Mouse (Mus musculus) liver, embryonic 13.5 days (tissue): ENCODE results near the gene Ric8a. TPM values are rescaled to one million over a fixed set of nuclear protein-coding genes. Genes with fewer than 3 reads are reported as not detected.

Experiments used
- ATAC-seq: fragments of 200-750 bp; cut with Nextera tagmentation; 2 replicates; pipeline ENCODE4 v1.8.0; 2017; ENCODE audit warnings: low read depth, mild to moderate bottlenecking, moderate number of reproducible peaks, moderate library complexity
- DNase-seq: peaks from one replicate; pipeline ENCODE4 v3.0.0; 2022
- H3K27ac ChIP-seq: fragments of 300-500 bp; sonication (generic); 2 replicates; pipeline ENCODE4 v1.5.1; 2015; ENCODE audit warnings: moderate library complexity, mild to moderate bottlenecking, inconsistent platforms
- H3K27me3 ChIP-seq: fragments of 300-500 bp; sonication (generic); 2 replicates; pipeline ENCODE4 v1.6.1; 2015; ENCODE audit warnings: mild to moderate bottlenecking, inconsistent platforms
- H3K36me3 ChIP-seq: fragments of 300-500 bp; sonication (generic); 2 replicates; pipeline ENCODE4 v1.6.1; 2015; ENCODE audit warnings: mild to moderate bottlenecking, inconsistent platforms
- H3K4me1 ChIP-seq: fragments of 300-500 bp; sonication (generic); replicated peaks from 2 replicates; pipeline ENCODE4 v1.6.1; 2015; ENCODE audit warnings: inconsistent platforms
- H3K4me2 ChIP-seq: fragments of 300-500 bp; sonication (generic); 2 replicates; pipeline ENCODE4 v1.6.1; 2015; ENCODE audit warnings: inconsistent platforms, mild to moderate bottlenecking, moderate library complexity
- H3K4me3 ChIP-seq: fragments of 300-500 bp; sonication (generic); replicated peaks from 2 replicates; pipeline ENCODE4 v1.5.1; 2015; ENCODE audit warnings: mild to moderate bottlenecking, inconsistent platforms
- H3K9ac ChIP-seq: fragments of 300-500 bp; sonication (generic); 2 replicates; pipeline ENCODE4 v1.6.1; 2015; ENCODE audit warnings: mild to moderate bottlenecking, inconsistent platforms
- H3K9me3 ChIP-seq: fragments of 300-500 bp; sonication (generic); replicated peaks from 2 replicates; pipeline ENCODE4 v1.6.1; 2016; ENCODE audit warnings: inconsistent platforms
- WGBS: fragments of 180-500 bp; shearing (Covaris S2); methylation state at CpG from one replicate; pipeline ENCODE4 v1.1.7; 2015; ENCODE audit not compliant: insufficient replicate concordance; 5-methylcytosine and 5-hydroxymethylcytosine counted together
- polyA plus RNA-seq: library from polyadenylated mRNA; unstranded; fragments of >200 nt; fragmentation: Nextera tagmentation; extraction: Ambion mirVana; gene quantifications from 2 replicates; pipeline ENCODE4 v1.2.1, GENCODE M21; 2015

The Ric8a gene
- 25.0 and 25.1 TPM in 2 replicates for polyA plus RNA-seq

DNA sequence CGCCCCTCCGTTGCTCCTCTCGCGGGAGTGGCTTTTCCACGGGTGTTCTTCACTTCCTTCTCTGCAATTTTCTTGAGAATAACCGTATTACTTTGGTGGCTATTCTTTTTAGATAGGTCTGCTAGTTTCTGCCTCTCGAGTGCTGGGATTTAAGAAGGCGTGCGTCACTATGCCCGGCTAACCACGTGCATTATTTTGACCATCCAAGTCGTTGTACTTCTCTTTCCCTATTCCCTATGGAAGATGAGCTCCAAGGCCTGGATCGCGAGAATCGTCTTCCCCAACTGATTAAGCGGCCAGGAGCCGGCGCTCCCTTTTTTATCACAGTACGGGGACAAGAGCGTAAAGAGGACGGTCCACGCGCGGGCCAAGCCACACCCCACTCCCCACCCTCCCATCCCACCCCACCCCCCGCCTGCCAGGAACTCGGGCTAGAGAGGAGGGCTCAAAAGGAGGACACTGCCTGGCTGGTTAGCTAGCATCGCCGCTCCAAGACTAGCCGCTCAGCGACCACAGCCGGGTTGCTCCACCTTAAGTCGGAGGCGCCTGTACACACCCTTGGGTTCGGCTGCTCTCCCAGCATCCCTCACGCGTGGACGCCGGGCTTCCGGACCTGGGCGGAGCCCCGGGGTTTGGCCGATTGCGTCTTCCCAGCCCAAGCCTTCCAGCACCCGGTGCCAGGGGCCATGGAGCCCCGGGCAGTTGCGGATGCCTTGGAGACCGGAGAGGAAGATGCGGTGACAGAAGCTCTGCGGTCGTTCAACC, at the start of gene Ric8a:
Ric8a (plus strand) TSS at position 173 of the 765 bp plus-strand sequence.
- Histone ChIP-seq H3K4me2 (peak within 1 kb of the TSS; percentile 97), H3K27me3 (no peaks in the 10 kb centered on the region), H3K9me3 (no peaks in the 10 kb centered on the region), H3K36me3 (peaks cover 64% of the 10 kb centered on the region), H3K4me3 (peak within 1 kb of the TSS; percentile 89), H3K4me1 (peaks cover 50% of the 10 kb centered on the region), H3K27ac (peak within 1 kb of the TSS; percentile 99), H3K9ac (peak within 1 kb of the TSS; percentile 93)
- peak; percentile 83 for ATAC-seq
- DNase-seq: peak; percentile 86
- under 1% methylated on average over 49 of the region's 50 CpGs for WGBS

DNA sequence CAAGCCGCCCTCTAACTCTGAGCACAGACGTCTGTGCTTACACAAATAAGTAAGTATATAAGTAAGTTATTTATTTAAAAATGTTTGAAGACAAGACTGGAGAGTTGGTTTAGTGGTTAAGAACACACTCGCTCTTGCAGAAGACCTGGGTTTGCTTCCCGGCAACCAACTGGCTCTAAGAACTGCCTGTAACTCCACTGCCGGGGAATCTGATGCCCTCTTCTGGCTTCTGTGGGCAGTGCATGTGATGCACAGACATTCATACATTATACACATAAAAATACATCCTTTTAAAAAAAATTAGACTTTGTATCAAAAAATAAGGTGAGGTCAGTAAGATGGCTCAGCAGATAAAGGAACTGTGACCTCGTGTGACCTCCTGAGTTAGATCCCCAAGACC, 46.3 kb upstream of the Ric8a start:
- Histone ChIP-seq H3K4me2 (no peak overlapping the region), H3K9ac (no peak overlapping the region), H3K27ac (no peak overlapping the region), H3K4me1 (no peaks in the 10 kb centered on the region), H3K9me3 (no peaks in the 10 kb centered on the region), H3K36me3 (no peaks in the 10 kb centered on the region), H3K4me3 (no peak overlapping the region), H3K27me3 (no peaks in the 10 kb centered on the region)
- ATAC-seq (no peak), DNase-seq (no peak)
- WGBS: 75% methylated on average over 6 of the region's 6 CpGs

DNA sequence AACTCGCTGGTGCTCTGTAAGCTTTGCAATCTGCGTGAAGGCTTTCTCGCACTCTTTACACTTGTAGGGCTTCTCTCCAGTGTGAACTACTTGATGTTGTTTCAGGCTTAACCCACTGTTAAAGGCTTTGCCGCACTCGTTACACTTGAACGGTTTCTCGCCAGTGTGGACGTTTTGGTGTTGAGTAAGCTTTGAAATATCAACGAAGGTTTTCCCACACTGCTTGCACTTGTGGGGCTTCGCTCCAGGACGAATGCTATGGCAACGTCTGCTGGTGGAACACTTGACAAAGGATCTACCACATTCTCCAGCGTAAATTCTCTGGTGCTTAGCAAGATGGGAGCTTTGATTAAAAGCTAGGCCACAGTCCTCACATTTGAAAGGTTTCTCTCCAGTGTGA, 45.0 kb upstream of the Ric8a start:
- DNase-seq: no peak
- no peak overlapping the region for H3K27ac ChIP-seq
- no peaks in the 10 kb centered on the region for H3K36me3 ChIP-seq
- no peak overlapping the region for H3K4me3 ChIP-seq
- 75% methylated on average over 13 of the region's 13 CpGs for WGBS
- no peak overlapping the region for H3K4me2 ChIP-seq
- no peak overlapping the region for H3K9ac ChIP-seq
- H3K4me1 ChIP-seq: no peaks in the 10 kb centered on the region
- H3K9me3 ChIP-seq: no peaks in the 10 kb centered on the region
- H3K27me3 ChIP-seq: no peaks in the 10 kb centered on the region
- no peak for ATAC-seq

DNA sequence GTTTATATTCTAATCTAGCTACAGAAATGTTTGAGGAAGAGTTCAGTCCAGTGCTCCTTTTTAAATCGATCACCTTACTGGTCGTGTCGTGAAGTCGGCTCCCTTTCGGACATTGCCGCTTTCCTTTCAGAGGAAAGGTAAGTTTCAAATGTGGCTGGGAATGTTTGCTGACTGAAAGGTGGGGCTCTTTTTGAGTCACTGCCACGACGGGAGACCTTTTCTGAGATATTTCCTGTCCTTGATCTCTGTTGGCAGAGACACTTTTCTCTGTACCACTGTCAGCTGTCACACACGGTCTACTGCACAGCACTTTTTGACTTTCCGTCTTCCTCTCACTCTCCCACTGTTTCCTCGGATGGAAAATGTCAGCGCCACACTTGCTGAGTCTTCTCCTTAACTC, 43.9 kb upstream of the Ric8a start:
- ATAC-seq (no peak), DNase-seq (no peak)
- 77% methylated on average over 12 of the region's 12 CpGs for WGBS
- Histone ChIP-seq H3K4me3 (no peak overlapping the region), H3K4me2 (no peak overlapping the region), H3K9me3 (no peaks in the 10 kb centered on the region), H3K36me3 (no peaks in the 10 kb centered on the region), H3K4me1 (no peaks in the 10 kb centered on the region), H3K9ac (no peak overlapping the region), H3K27me3 (no peaks in the 10 kb centered on the region), H3K27ac (no peak overlapping the region)

DNA sequence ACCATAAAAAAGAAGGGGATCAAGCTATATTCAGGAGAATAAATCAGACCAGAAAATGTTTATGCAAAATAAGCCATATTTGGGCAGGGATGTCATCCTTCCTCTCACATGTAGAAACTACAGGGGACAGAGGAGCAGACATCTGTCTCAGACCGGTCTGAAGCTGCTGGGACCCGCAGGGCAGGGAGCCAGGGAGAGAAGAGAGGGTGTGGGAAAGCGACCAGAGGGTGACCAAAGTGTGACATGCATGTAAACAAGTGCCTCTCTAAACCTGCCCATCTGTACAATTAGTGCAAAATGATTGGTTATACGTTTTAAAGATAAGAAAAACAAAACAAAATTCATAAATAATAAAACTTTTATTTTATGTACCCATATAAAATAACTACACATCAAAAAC, 36.6 kb upstream of the Ric8a start:
- H3K9me3 ChIP-seq: no peaks in the 10 kb centered on the region
- no peaks in the 10 kb centered on the region for H3K36me3 ChIP-seq
- DNase-seq: no peak
- no peak overlapping the region for H3K27ac ChIP-seq
- no peak for ATAC-seq
- no peak overlapping the region for H3K9ac ChIP-seq
- no peak overlapping the region for H3K4me2 ChIP-seq
- H3K4me3 ChIP-seq: no peak overlapping the region
- H3K27me3 ChIP-seq: 0 out of 2 replicates have a peak, but pooled peaks cover 2% of the 10 kb centered on the region
- peaks cover 10% of the 10 kb centered on the region for H3K4me1 ChIP-seq
- 58% methylated on average over 4 of the region's 4 CpGs for WGBS

DNA sequence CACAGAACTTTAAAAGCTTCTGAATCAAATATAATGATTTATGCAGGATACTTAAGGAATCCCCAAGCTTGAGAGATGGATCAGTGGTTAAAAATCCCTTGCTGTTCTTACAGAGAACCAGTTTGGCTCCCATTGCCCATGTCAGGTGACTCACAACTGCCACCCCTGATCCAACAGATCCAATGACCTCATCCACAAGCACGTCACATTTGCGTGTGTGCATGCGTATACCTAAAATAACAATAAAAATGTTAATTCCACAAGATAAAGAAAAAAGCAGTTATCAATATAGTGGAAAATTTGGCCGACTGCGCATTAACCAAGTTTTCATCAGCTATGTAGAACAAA, 35.5 kb upstream of the Ric8a start:
- H3K27ac ChIP-seq: no peak overlapping the region
- peak overlapping the region; percentile 52 for H3K4me3 ChIP-seq
- no peaks in the 10 kb centered on the region for H3K36me3 ChIP-seq
- peaks cover 9% of the 10 kb centered on the region; the same call in 1 of the 2 replicates for H3K27me3 ChIP-seq
- H3K4me2 ChIP-seq: peak overlapping the region; percentile 71
- peaks cover 10% of the 10 kb centered on the region for H3K4me1 ChIP-seq
- ATAC-seq (no peak), DNase-seq (no peak)
- no peak overlapping the region for H3K9ac ChIP-seq
- 57% methylated on average over 5 of the region's 5 CpGs for WGBS
- H3K9me3 ChIP-seq: no peaks in the 10 kb centered on the region

DNA sequence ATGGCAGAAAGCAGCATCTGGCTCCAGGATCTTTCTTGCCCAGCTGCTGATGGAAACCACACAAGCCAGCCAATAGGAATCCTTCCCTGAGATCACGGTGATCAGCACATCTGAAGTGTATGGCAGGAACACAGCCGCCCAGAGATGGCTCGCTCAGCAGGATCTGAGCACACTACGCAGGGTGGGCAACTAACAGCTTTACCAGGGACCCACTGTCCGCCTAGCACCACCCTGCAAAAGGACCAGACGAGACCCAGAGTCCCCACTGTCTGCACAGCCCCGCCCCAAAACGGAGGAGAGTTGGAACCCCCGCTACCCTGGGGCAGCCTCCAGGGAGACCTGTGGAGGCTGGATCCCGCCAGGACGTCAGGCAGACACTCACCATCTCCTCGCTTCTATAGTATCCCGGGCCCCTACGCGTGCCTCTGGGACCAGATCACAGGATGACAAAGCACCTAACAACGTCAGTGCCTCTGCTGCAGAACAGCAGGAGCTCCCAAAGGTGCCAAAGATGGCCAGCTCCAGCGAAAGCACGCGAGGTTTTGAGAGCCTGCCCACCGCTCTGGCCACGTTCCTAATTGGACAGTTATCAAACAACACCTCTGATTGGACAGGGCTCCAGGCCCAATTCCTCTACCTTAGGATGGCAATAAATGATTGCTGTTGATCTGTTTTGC, 35.0 kb upstream of the Ric8a start, which contains the start of gene Zfp941:
Zfp941 (minus strand) TSS at position 526 of the 677 bp plus-strand sequence.
- H3K9me3 ChIP-seq: no peaks in the 10 kb centered on the region
- 3% methylated on average over 21 of the region's 21 CpGs for WGBS

DNA sequence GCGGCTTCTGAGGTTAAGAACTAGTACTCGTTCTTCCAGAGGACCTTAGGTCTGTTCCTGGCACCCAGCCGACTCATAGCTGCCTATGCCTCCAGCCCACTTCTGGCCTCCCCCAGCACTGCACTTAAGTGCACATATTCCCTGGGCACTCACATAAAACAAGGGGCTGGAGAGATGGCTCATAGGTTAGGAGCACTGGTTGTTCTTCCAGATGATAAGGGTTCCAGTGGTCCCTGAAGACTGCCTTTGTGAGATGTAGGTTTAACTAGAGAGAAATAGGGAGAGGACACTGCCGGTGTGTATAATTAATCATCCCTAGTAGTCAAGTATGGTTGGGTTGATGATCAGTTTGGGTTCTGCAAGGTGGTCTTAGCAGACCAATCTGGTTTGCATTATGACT, 34.0 kb upstream of the Ric8a start:
- DNase-seq (no peak), ATAC-seq (no peak)
- no peak overlapping the region for H3K4me2 ChIP-seq
- no peak overlapping the region for H3K4me3 ChIP-seq
- H3K36me3 ChIP-seq: no peaks in the 10 kb centered on the region
- 59% methylated on average over 4 of the region's 4 CpGs for WGBS
- no peak overlapping the region for H3K27ac ChIP-seq
- H3K4me1 ChIP-seq: peaks cover 10% of the 10 kb centered on the region
- no peak overlapping the region for H3K9ac ChIP-seq
- no peaks in the 10 kb centered on the region for H3K9me3 ChIP-seq
- H3K27me3 ChIP-seq: peaks cover 9% of the 10 kb centered on the region; the same call in 1 of the 2 replicates

More for the DNA sequence above, 35.0 kb upstream of the Ric8a start, which contains the start of gene Zfp941:
- Histone ChIP-seq H3K4me2 (peak within 1 kb of the TSS; percentile 71), H3K9ac (peak within 1 kb of the TSS; percentile 57), H3K4me1 (peaks cover 10% of the 10 kb centered on the region), H3K4me3 (peak within 1 kb of the TSS; percentile 52), H3K36me3 (no peaks in the 10 kb centered on the region), H3K27ac (no peak within 1 kb of the TSS), H3K27me3 (peaks cover 9% of the 10 kb centered on the region; the same call in 1 of the 2 replicates)
- DNase-seq (peak; percentile 10), ATAC-seq (peak; percentile 74)

DNA sequence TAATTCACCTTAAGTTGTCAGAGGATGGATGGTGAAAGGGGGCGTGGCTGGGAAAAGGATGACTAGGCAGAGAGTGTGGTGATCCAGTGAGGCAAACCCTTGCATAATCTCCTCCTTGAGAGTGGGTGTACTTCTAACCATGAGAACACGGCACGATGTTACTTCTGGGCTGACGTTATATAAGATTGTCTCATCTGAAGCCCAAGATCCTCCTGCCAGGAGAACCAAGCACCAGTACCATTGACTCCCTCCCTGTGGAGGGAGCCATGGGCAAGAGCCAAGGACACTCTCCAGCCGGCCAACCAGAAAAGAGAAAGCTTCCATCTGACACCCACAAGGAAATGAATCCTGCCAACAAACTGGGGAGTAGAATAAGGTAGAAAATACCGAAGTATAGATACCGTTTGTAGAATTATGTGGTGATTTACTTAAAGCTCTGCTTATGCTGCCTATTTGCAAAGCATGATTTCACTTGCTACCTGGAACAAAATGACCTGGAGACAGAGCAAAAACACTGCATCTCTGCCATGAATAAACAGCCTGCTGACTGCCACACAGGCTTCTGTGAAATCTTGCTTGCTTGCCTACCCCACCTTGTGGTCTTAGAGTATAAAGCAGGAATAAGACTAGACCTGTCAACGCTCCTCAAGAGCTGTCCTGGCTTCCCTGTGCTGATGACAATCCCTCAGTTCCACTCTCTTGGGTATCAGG, 28.4 kb upstream of the Ric8a start:
- no peak for ATAC-seq
- DNase-seq: no peak
- H3K4me2 ChIP-seq: no peak overlapping the region

DNA sequence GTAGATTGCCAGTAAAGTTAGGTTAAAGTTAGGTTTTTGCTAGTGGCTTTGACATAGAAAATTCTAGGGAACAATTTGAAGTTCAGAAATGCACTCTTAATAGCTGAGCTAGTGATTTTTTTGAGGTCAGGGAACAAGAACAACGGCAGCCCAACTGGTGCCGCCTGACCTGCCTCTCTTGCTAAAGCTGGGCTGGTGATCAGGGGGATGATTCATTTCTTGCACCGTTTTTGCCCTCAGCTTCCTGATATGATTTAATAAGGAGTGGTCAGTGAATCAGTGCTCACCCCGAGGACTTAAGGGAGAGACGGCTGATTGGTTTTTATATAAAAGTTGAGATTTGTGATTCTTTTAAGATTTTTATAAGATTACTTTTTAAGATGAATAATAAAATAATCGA, 25.3 kb upstream of the Ric8a start:
- 45% methylated on average over 6 of the region's 6 CpGs for WGBS
- H3K4me3 ChIP-seq: no peak overlapping the region

More for the DNA sequence above, 28.4 kb upstream of the Ric8a start:
- 24% methylated on average over 8 of the region's 8 CpGs for WGBS
- Histone ChIP-seq H3K9me3 (no peaks in the 10 kb centered on the region), H3K4me1 (0 out of 2 replicates have a peak, but pooled peaks cover 7% of the 10 kb centered on the region), H3K4me3 (no peak overlapping the region), H3K36me3 (no peaks in the 10 kb centered on the region), H3K27ac (no peak overlapping the region), H3K27me3 (peaks cover 14% of the 10 kb centered on the region; the same call in 1 of the 2 replicates), H3K9ac (no peak overlapping the region)

DNA sequence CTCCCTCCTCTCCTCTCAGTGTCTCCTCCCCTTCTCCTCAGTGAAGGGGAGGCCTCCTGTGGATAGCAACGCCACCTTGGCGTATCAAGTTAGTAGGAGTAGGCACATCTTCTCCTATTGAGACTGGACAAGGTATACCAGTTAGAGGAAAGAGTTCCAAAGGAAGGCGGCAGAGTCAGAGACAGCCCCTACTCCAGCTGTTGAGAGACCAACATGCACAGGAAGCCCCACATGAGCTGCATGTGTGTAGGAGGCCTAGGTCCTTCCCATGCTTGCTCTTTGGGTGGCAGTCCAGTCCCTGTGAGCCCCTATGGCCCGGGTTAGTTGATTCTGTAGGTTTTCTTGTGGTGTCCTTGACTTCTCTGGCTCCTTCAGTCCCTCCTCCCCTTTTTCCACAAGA, 23.4 kb upstream of the Ric8a start:
- WGBS: 63% methylated on average over 4 of the region's 4 CpGs
- H3K27me3 ChIP-seq: peaks cover 19% of the 10 kb centered on the region; the same call in 1 of the 2 replicates
- ATAC-seq (no peak), DNase-seq (no peak)
- no peak overlapping the region for H3K27ac ChIP-seq
- no peaks in the 10 kb centered on the region for H3K36me3 ChIP-seq
- no peak overlapping the region for H3K4me2 ChIP-seq
- H3K9ac ChIP-seq: no peak overlapping the region
- H3K4me3 ChIP-seq: no peak overlapping the region
- no peaks in the 10 kb centered on the region for H3K9me3 ChIP-seq
- peaks cover 17% of the 10 kb centered on the region for H3K4me1 ChIP-seq

More for the DNA sequence above, 25.3 kb upstream of the Ric8a start:
- Histone ChIP-seq H3K9ac (no peak overlapping the region), H3K4me1 (peaks cover 21% of the 10 kb centered on the region), H3K4me2 (no peak overlapping the region), H3K27ac (no peak overlapping the region), H3K36me3 (no peaks in the 10 kb centered on the region), H3K9me3 (no peaks in the 10 kb centered on the region), H3K27me3 (0 out of 2 replicates have a peak, but pooled peaks cover 13% of the 10 kb centered on the region)
- ATAC-seq: no peak
- no peak for DNase-seq
